Mouse (Mus musculus) frontal cortex, postnatal 36 days (tissue): ENCODE measurements at regions not wholly inside any gene's neighbourhood (a gene's known extent, or its start where the extent isn't known, plus 50 kb on each side); places are given as distances from the start of the nearest gene placed in this dataset.

Source experiments
- DNase-seq, 2 experiments: peaks; one replicate each; pipeline ENCODE4 v3.0.0; 2022; ENCODE audit warnings: low spot score in 2 of 2

DNA sequence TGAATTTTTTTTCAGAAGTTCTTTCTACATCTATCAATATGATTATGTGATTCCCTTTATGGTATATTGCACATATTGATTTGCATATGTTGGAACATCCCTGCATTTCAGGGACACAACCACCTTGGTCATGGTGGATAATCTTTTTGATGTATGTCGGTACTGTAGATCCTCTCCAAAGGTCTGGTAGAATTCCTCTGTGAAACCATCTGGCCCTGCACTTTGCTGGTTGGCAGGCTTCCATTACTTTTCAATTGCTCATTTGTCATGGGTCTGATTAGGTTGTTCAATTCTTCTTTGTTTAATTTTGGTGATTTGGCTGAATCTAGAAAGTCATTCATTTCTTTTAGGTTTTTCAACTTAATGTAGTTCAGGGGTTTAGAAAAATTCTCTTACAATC lies 288.2 kb downstream of the Col12a1 start:
- no peak for DNase-seq

DNA sequence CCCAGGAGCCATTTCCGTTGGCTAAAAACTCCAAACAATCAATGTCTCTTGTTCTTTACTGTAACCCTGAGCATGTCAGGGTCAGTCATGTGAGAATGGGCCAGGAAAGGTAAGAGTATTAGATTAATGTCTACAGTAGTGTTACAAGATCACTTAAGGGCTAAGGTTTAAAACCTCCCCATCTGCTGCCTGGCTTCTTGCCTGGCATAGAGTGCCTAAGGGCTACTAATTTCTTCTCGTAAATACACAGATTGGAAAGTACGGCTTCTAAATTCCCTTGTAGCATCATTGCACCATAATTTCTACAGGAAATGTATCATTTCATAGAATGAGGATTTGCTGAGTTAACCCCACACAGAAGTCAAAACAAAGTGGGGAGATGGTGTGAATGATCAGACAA lies 281.0 kb downstream of the Col12a1 start:
- DNase-seq: no peak

DNA sequence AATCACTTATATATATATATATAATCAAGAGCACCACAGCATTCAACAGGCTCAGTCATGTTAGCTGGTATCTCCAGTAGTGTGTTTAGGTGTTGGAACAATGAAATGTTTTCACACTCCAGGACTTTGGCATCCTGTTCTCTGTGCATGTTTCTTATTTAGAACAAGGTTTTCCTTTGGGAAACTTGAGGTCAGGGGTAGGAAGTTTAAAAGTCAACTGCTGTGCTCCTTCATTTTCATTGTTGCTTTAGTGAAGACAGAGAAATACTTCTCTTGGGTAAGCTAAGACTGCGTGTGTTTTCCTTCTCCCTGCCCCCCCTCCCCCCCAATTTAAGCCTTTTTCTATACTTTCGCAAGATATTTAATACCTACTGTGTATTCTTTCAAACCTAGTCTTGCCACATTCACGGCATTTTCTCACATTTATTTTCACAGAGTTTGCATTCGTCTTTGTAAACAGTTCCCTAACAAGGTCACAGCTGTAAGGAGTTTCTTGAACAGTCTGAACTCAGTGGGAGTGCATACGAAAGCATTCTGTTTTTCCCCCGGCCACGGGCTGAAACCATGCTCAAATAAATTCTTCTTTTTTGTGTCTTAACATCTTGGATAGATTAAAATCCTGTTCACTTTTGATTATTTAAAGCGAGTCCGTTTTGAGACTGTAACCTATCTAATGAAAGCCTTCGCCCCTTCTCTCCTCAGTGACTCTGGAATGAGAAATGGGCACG lies 279.2 kb downstream of the Col12a1 start:
- DNase-seq: no peak

DNA sequence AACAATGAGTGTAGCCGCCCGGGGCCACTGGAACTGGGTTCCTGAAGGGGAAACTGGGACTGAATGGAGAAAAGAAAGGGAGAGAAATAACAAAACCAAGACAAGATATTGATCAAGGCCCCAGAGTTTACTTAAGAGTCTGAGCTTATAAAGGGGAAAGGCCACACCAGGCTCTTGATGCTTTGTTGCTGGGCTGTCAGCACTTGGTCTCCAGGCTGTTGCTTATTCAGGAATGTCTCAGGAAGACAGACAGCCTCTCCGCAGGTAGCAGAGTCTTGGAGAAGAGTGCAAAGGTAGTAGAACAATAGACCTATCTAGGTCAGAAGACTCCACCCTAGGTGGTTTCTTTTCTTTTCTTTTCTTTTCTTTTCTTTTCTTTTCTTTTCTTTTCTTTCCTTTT lies 263.4 kb downstream of the Col12a1 start:
- no peak for DNase-seq

DNA sequence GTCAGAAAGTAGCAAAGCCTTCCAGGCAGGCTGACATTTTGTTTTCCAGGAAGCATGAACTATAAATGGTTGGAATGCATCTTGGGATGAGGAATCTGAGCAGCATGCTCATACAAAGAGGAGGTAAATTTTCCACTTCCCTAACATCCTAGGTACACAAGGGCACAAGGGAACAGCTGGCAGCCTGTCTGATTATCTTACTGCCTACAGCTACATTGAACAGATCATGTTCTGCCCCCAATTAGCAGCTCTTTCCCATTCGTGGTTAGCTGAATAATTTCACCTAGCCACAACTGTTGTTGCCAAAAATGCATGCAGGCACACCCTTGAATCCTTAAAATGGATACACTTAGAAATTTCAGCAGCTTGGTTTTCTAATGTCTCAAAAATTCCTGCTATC lies 239.5 kb downstream of the Col12a1 start:
- DNase-seq: no peak

DNA sequence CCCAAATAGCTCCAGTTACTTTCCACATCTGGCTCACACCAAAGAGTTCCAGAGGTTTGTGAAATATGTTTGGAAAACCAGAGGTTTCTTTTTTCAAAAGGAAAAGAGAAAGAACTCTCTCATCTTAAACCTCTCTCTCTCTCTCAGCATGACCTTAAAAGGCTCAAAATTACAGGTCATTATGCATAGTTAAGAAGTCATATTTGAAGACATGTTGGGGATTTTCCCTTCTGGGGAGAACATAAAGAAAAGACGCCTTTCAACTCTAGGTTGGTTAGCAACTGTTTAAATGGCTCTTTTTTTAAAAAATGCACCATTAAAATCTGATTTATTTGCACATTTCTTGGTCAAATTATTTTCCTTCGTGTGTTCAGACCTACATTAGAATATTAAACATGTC lies 218.4 kb downstream of the Col12a1 start:
- no peak for DNase-seq

DNA sequence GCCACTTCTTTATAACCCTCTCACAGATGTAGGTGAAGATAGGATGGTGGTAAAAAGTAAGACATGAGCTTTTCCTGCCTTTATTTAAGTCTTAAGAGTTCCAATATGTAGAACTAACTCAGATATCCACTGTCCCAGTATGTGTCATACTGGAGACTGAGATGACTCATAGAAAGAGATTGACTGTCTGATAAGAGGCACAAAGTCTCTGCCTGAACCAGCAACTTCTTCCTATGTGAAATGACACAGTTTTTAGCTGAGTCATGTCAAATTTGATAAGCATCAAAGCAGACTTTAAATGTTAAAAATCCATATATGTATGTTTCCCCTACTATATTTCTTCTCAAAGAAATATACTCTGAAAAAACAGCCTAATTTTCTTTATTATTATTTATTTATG lies 216.6 kb downstream of the Col12a1 start:
- DNase-seq: no peak

DNA sequence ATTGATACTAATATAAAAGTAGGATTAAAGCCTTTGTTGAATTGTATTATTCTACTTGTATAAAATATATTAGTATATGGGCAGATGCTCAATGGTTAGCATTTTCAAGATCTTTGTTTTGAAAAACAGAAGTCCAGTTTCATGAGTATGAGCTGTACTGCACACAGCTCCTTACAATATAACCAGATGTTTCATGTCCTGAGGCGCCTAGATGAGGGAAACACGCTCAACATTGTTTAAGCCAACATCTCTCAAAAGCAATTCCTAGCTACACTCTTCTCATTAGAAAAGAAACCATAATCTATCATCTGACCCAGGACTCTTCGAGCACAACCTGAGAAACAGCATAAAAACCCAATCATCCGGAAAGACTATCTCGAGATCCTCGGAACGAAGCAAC lies 202.2 kb downstream of the Col12a1 start:
- no peak for DNase-seq

DNA sequence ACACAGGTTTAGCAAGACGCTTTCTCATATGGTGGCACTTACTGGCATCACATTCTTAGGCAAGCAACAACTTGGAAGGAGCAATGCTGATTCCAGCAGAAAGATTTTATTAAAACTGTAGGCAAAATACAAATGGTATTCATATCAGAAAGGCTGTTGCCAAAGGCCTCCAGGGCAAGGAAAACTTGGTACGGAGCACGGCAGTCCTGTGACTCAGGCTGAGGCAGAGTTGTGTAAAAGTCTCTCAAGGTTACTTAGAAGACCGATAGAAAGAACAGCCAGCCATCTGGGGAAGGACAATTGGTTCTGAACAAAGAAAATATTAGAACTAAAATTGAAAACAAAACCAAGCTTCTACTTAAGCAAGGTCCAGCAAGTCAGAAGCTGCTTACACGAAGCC lies 201.2 kb downstream of the Col12a1 start:
- no peak for DNase-seq

DNA sequence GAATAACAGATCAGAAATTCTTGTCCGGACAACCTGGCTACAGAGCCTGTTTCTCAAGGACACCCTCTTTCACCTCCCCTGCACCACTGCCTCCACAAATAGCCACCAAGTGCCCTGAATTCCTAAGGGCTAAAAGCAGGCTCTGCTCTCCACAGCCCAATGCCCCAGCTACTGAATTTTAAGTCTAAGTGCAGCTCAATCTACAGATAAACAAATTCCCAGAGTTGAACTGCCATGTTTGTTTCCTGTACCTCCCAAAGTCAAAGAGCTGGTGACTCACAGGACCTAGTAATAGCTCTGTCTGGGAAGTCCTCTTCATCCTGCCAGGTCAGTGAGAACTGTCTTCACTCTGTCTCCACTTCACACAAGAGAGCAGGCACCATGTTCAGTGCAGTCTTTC lies 200.0 kb downstream of the Col12a1 start:
- no peak for DNase-seq

DNA sequence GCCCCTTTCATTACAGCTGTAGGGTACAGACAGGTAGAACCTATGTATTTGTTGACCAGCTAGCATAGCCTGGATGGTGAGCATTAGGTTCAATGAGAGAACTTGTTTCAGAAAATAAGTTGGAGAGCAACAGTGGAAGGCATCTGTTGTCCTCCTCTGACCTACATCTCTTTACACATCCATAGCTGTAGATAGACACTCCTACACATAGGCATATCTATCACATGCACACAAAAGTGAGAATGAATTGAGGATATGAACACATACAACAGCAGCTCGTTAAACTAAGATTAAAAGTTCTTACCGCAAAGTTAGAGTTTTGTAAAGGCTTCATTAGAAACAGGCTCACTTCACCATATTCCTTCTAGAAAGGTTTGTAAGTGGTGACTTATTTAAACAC lies 198.1 kb downstream of the Col12a1 start:
- DNase-seq: no peak

DNA sequence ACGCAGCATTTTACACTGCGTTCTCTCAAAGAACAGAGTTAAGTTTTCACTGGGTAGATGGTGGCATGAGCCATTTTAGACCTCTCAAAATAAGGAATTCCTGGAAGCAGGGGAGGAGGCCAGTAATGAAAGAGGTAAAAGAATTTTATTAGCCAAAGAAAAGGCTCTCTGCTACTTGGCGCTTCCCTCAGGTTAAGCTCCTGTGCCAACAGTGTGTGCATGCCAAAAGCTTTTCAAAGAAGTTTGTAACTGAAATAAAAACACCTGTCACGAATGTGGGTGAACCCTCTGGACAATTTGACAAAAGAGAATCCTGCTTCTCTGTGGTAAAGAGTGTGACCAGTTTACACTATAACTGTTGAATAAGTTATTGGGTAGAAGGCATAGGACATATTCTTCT lies 195.6 kb downstream of the Col12a1 start:
- no peak for DNase-seq

DNA sequence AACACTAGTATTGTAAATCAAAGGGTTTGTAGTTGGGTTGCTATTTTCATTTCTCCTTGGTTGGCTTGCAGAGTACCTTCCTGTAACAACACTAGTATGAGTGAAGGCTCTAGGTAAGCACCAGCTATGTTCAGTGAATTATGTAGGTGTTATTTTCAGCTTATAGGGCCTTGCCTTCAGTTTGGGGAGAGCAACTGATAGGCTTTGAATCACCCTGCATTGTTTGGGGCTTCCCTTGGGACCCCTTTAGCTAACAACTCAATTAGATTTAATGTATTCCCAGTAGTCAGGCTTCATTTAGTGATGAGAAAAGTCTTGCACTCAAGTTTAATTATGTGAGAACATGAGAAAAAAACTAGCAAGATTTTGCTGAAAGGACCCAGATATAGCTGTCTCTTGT lies 193.6 kb downstream of the Col12a1 start:
- no peak for DNase-seq

DNA sequence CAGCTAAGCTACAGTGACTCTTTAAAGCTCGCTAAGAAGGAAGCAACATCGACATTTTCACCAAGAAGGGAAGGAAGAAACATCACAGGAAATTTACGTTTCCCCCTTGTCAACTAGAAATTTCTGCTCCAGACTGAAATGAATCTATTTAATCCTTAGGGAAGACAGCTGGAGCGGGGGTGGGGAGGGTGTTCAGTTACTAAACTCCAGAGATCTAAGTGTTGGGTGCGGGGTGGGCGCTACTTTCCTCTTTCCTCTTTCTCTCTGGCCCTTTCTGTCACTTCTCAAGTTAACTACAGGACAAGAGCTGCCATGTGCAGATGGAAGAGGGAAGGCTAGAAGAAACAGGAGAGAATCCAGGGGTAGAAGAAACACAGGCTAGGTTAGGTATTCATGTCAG lies 192.2 kb downstream of the Col12a1 start:
- peak; percentile 17 to 54 for DNase-seq

DNA sequence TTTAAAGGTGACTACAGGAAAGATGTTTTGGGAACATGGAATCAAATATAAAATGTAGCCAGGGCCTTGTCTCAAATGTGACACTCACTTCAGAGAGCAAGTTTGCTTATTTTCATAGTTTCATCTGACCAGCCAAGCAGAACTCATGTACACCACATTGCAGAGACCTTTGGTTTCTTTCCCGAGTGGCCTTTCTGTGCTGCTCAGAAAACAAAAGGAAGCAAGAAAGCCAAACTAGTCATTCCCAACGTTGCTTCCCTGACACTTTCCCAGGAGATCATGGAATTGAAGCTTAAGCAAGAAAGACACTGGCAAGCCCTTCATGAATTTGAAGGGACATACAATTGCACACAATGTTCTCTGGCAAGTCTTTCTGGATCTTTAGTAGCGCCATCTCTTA lies 191.3 kb downstream of the Col12a1 start:
- DNase-seq: no peak
